Mouse (Mus musculus) midbrain, embryonic 11.5 days (tissue): Measurements from ENCODE around the gene Pycard. TPM values are rescaled to one million over a fixed set of nuclear protein-coding genes. Genes with fewer than 3 reads are reported as not detected.
A peak's percentile ranks its signal among the peaks of the same experiment; 100 is the strongest.

ENCODE experiments used
- ATAC-seq: fragments of 200-750 bp; cut with Nextera tagmentation; 2 replicates; pipeline ENCODE4 v1.8.0; 2017; ENCODE audit warnings: moderate TSS enrichment, moderate library complexity; ENCODE audit not compliant: low FRiP score
- DNase-seq: peaks from one replicate; pipeline ENCODE4 v3.0.0; 2015; ENCODE audit warnings: low spot score; ENCODE audit errors: missing footprints
- H3K27ac ChIP-seq: fragments of 300-500 bp; sonication (generic); 2 replicates; pipeline ENCODE4 v1.5.1; 2014; ENCODE audit warnings: low read depth, low read length
- H3K27me3 ChIP-seq: fragments of 300-500 bp; sonication (generic); 2 replicates; pipeline ENCODE4 v1.6.1; 2014; ENCODE audit warnings: mild to moderate bottlenecking, low read length, moderate library complexity, mixed read lengths; ENCODE audit not compliant: control insufficient read depth, insufficient read depth
- H3K36me3 ChIP-seq: fragments of 300-500 bp; sonication (generic); 2 replicates; pipeline ENCODE4 v1.6.1; 2014; ENCODE audit warnings: mild to moderate bottlenecking, low read length, moderate library complexity, mixed read lengths; ENCODE audit not compliant: control insufficient read depth, insufficient read depth
- H3K4me1 ChIP-seq: fragments of 300-500 bp; sonication (generic); 2 replicates; pipeline ENCODE4 v1.6.1; 2014; ENCODE audit warnings: low read length; ENCODE audit not compliant: control insufficient read depth, insufficient read depth
- H3K4me2 ChIP-seq: fragments of 300-500 bp; sonication (generic); 2 replicates; pipeline ENCODE4 v1.6.1; 2014; ENCODE audit warnings: mild to moderate bottlenecking, moderate library complexity
- H3K4me3 ChIP-seq: fragments of 300-500 bp; sonication (generic); 2 replicates; pipeline ENCODE4 v1.5.1; 2014; ENCODE audit warnings: low read depth, low read length
- H3K9ac ChIP-seq: fragments of 300-500 bp; sonication (generic); 2 replicates; pipeline ENCODE4 v1.6.1; 2014; ENCODE audit warnings: low read length
- H3K9me3 ChIP-seq: fragments of 300-500 bp; sonication (generic); 2 replicates; pipeline ENCODE4 v1.6.1; 2016; ENCODE audit warnings: low read length; ENCODE audit not compliant: control insufficient read depth
- WGBS: fragments of 180-500 bp; shearing (Covaris S2); extraction: QIAGEN DNeasy Blood & Tissue Kit; methylation state at CpG from one replicate; pipeline ENCODE4 v1.1.7; 2014; 5-methylcytosine and 5-hydroxymethylcytosine counted together
- polyA plus RNA-seq: library from polyadenylated mRNA; unstranded; fragments of >200 nt; fragmentation: Nextera tagmentation; extraction: Ambion mirVana; gene quantifications from 2 replicates; pipeline ENCODE4 v1.2.1, GENCODE M21; 2014

Pycard gene
- polyA plus RNA-seq, 1 experiment from 2014 or later = 6.7 TPM

DNA sequence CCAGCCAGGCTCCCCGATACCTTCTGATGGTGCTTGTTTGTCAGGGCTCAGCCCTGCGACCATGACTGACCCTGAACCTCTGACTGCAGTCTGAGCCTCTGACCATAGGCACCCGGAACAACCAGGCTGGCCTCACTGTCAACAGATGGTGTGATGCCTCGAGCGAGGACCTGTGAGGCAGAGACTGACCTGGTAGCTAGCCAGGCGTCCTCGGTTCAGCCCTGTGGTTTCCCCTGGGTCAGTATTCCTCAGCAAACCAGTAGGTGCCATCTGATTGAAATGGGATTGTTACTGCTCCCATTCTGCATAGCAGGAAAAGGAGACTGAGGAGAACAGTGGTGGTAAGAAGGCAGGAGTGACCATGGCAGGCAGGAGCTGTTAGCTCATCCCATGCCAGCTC is 12.5 kb upstream of the Pycard start:
- H3K4me2 ChIP-seq = no peak overlapping the region
- peaks cover 3% of the 10 kb centered on the region; the same call in 1 of the 2 replicates for H3K4me1 ChIP-seq
- H3K27me3 ChIP-seq = peaks cover 2% of the 10 kb centered on the region; the same call in 1 of the 2 replicates
- H3K9me3 ChIP-seq = no peaks in the 10 kb centered on the region
- 86% methylated on average over 7 of the region's 7 CpGs for WGBS
- H3K27ac ChIP-seq = no peak overlapping the region
- no peak overlapping the region for H3K9ac ChIP-seq
- H3K4me3 ChIP-seq = no peak overlapping the region
- peak; percentile 66 for DNase-seq
- no peaks in the 10 kb centered on the region for H3K36me3 ChIP-seq
- no peak for ATAC-seq

DNA sequence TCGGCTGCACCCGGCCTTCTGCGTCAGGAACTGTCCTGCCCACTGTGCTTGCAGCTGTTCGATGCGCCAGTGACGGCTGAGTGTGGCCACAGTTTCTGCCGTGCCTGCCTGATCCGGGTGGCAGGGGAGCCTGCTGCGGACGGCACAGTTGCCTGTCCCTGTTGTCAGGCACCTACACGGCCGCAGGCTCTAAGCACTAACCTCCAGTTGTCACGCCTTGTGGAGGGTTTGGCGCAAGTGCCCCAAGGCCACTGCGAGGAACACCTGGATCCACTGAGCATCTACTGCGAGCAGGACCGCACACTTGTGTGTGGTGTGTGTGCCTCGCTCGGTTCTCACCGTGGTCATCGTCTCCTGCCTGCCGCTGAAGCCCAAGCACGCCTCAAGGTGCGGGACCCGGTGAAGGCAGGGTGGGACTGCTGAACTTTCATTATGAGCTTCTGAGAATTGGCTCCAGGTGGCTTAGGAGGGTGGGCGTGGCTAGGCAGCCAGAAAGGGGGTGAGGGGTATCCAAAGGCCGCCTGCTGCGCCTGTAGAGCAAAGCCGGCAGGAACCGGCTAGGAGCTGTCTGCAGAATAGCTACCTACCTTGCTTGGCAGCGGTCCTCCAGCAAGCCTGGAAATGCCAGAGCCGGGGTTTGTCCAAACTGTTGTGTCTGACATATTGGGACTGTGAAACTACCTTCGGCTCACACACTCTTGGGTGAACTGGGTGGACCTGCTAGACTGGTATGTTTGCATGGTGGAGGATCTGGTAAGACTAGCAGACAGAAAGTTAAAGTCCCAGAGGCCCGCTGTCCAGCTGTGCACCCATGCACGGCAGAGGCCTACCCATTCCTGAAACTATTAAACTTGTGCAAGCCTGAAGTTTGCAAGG is 11.1 kb upstream of the Pycard start:
- H3K27ac ChIP-seq = no peak overlapping the region
- no peak overlapping the region for H3K4me2 ChIP-seq
- no peak overlapping the region for H3K9ac ChIP-seq
- H3K36me3 ChIP-seq = no peaks in the 10 kb centered on the region
- ATAC-seq (no peak), DNase-seq (peak; percentile 82)
- no peak overlapping the region for H3K4me3 ChIP-seq
- WGBS = 23% methylated on average over 35 of the region's 35 CpGs
- no peaks in the 10 kb centered on the region for H3K9me3 ChIP-seq
- H3K27me3 ChIP-seq = peaks cover 2% of the 10 kb centered on the region; the same call in 1 of the 2 replicates
- peaks cover 3% of the 10 kb centered on the region; the same call in 1 of the 2 replicates for H3K4me1 ChIP-seq

DNA sequence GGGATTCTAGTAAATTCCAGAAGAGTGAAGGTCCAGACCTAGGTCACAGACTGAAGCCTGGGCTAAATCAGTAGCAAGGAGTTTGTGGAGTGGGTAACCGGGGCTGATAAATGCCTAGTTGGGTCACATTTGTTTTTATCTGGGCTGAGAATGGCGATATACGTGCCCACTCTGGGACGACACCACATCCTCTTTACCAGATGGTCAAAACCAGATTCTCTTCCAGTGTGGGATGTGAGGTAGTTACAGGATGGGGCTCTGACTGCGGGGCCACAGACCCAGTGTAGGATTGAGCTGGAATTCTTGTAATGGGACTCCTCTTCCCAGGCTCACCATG is 10.5 kb upstream of the Pycard start:
- DNase-seq = peak; percentile 83
- Histone ChIP-seq H3K4me1 (peaks cover 3% of the 10 kb centered on the region; the same call in 1 of the 2 replicates), H3K36me3 (no peaks in the 10 kb centered on the region), H3K4me3 (no peak overlapping the region), H3K27ac (no peak overlapping the region), H3K9ac (no peak overlapping the region), H3K9me3 (no peaks in the 10 kb centered on the region), H3K4me2 (no peak overlapping the region), H3K27me3 (peaks cover 2% of the 10 kb centered on the region; the same call in 1 of the 2 replicates)
- no peak for ATAC-seq
- 70% methylated on average over 5 of the region's 5 CpGs for WGBS

DNA sequence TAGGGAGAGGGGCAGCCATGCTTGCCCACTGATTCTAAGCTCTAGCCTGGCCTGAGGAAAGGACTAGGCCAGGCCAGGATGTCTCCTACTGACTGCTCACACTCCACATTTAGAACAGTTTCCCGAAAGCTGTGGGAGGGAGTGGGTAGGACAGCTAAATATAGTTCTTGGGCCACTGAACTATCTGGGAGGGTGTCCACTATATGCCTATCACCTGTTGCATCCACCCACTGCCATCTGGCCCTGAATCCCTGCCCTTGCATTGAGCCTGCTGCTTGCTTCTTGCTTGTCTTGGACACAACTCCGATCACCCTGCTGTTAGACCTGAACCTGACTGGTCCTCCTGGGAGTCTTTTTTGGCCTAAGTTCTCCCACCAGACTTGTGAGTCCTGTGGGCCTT is 10.0 kb upstream of the Pycard start, which contains the start of gene Trim72:
Trim72 (plus strand) TSS at position 262 of the 400 bp plus-strand sequence.
- Histone ChIP-seq H3K36me3 (no peaks in the 10 kb centered on the region), H3K4me2 (no peak within 1 kb of the TSS), H3K4me3 (no peak within 1 kb of the TSS), H3K4me1 (peaks cover 3% of the 10 kb centered on the region; the same call in 1 of the 2 replicates), H3K9ac (no peak within 1 kb of the TSS), H3K27me3 (peaks cover 2% of the 10 kb centered on the region; the same call in 1 of the 2 replicates), H3K9me3 (no peaks in the 10 kb centered on the region), H3K27ac (no peak within 1 kb of the TSS)
- no peak for ATAC-seq
- 87% methylated on average over 2 of the region's 2 CpGs for WGBS
- peak; percentile 77 for DNase-seq

DNA sequence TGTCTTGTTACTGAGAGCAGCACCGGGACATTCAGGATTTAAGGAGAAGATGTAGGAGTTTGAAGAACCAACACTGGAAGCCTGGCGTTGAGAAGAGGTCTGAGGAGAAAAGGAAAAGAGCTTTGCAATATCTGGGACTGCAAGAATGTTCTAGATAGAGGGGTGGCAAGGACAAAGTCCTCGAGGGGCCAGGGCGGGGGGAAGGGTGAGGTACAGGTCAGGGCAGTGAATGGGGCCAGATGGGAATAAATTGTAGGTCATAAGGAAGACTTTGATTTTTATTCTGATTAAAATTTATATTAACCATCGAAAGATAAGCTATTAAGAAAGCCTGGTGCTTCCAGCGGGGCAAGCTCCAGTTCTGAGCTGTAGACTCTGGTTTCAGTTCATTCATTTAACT is 9.4 kb upstream of the Pycard start:
- no peak overlapping the region for H3K4me2 ChIP-seq
- H3K27me3 ChIP-seq = peaks cover 2% of the 10 kb centered on the region; the same call in 1 of the 2 replicates
- no peak overlapping the region for H3K27ac ChIP-seq
- ATAC-seq (no peak), DNase-seq (no peak)
- no peak overlapping the region for H3K9ac ChIP-seq
- H3K36me3 ChIP-seq = no peaks in the 10 kb centered on the region
- H3K4me1 ChIP-seq = peaks cover 3% of the 10 kb centered on the region; the same call in 1 of the 2 replicates
- no peaks in the 10 kb centered on the region for H3K9me3 ChIP-seq
- H3K4me3 ChIP-seq = no peak overlapping the region
- 85% methylated on average over 6 of the region's 6 CpGs for WGBS

DNA sequence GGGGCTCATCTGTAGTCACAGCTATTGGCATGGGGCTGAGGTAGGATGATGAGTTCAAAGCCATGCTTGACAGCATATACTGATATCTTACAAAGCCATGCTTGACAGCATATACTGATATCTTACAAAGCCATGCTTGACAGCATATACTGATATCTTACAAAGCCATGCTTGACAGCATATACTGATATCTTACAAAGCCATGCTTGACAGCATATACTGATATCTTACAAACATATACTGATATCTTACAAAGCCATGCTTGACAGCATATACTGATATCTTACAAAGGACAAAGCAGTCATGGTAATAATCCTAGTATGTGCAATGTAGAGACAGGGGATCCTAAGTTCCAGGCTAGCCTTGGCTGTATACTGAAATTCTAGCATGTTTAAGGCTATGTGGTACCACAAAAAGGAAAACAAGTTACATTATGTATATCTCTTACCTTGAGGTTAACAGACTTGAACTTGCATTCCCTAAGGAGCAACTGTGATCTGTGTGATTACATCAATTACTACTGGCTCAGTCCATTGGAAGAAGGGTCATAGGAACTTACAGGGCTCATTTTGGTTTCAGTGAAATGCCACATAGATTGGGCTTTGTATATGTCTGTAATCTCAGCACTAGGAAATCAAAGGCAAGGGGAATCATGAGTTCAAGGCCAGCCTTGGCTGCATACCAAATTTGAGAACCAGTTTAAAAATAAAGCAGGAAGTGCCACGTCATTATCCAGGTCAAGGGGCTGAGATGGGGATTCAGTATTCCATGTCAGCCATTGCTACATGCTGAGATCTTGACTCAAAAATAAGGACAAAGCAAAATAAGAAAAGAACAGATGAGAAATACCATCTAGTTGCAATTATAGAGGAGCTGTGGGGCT is 6.6 kb upstream of the Pycard start:
- Histone ChIP-seq H3K4me3 (no peak overlapping the region), H3K9me3 (no peaks in the 10 kb centered on the region), H3K4me2 (no peak overlapping the region), H3K9ac (no peak overlapping the region), H3K27me3 (peaks cover 2% of the 10 kb centered on the region; the same call in 1 of the 2 replicates), H3K36me3 (no peaks in the 10 kb centered on the region), H3K27ac (no peak overlapping the region), H3K4me1 (peaks cover 3% of the 10 kb centered on the region; the same call in 1 of the 2 replicates)
- no peak for ATAC-seq
- WGBS = 90% methylated on average over 1 of the region's 1 CpGs
- peak; percentile 77 for DNase-seq

DNA sequence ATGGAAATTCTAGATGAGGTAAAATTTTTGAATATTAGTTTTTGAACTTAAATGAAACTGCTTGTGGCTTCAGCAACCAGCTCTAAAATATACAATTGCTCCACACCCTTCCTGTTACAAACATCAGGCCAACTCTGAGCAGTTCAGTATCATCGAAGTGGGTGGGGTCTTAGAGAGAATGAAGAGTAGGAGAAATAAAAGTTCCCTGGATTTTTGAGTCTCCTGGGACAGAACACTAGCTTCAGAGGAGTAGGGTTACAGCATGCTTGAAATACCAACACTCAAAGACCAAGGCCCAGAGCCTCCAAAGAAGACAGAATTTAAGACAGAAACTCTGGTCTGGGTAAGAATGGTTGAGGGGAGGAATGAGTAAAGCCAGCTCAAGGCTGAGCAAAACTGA is 5.8 kb upstream of the Pycard start:
- DNase-seq (no peak), ATAC-seq (no peak)
- H3K4me3 ChIP-seq = no peak overlapping the region
- WGBS = 92% methylated on average over 1 of the region's 1 CpGs
- H3K4me2 ChIP-seq = no peak overlapping the region
- H3K9me3 ChIP-seq = no peaks in the 10 kb centered on the region
- peaks cover 1% of the 10 kb centered on the region; the same call in 1 of the 2 replicates for H3K27me3 ChIP-seq
- H3K4me1 ChIP-seq = peaks cover under 1% of the 10 kb centered on the region; the same call in 1 of the 2 replicates
- no peaks in the 10 kb centered on the region for H3K36me3 ChIP-seq
- H3K27ac ChIP-seq = no peak overlapping the region
- H3K9ac ChIP-seq = no peak overlapping the region

DNA sequence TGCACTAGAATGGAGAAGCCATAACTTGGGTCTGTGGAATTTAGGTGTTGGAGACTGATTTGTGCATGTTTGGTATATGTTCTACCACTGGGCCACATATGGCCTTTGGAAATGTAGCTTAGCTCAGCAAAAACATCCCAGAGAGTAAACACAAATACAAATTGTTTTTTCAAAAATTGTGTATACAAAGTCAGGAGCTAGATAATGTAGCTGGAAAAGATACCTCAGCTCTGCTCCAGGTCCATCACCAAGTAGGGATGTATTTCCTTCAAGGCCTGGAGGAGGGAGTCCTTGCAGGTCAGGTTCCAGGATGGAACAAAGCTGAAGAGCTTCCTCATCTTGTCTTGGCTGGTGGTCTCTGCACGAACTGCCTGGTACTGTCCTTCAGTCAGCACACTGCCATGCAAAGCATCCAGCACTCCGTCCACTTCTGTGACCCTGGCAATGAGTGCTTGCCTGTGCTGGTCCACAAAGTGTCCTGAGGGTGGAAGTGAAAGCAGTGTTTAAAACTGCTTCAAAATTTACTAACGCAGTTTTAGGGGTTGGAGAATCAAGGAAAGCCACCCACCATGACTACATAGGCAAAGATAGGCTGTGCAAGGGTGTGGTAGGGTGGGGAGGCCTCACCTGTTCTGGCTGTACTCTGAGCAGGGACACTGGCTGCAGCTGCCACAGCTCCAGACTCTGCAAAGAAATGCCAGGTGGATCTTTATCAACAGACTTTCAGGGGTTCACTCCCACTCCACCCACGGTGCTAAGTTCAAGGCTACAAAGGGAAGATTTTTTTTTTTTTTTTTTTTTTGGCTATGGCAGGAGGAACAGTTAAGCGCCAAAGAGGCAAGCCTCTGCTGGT is 953 bp downstream of the Pycard start:
- WGBS = 48% methylated on average over 5 of the region's 5 CpGs

More for the DNA sequence above, 953 bp downstream of the Pycard start:
- DNase-seq (no peak), ATAC-seq (no peak)
- Histone ChIP-seq H3K27ac (no peak overlapping the region), H3K9ac (no peak overlapping the region), H3K27me3 (no peaks in the 10 kb centered on the region), H3K36me3 (no peaks in the 10 kb centered on the region), H3K4me1 (no peaks in the 10 kb centered on the region), H3K9me3 (no peaks in the 10 kb centered on the region), H3K4me2 (no peak overlapping the region), H3K4me3 (no peak overlapping the region)
